Mouse (Mus musculus): ENCODE results near the gene 2810459M11Rik.

DNA sequence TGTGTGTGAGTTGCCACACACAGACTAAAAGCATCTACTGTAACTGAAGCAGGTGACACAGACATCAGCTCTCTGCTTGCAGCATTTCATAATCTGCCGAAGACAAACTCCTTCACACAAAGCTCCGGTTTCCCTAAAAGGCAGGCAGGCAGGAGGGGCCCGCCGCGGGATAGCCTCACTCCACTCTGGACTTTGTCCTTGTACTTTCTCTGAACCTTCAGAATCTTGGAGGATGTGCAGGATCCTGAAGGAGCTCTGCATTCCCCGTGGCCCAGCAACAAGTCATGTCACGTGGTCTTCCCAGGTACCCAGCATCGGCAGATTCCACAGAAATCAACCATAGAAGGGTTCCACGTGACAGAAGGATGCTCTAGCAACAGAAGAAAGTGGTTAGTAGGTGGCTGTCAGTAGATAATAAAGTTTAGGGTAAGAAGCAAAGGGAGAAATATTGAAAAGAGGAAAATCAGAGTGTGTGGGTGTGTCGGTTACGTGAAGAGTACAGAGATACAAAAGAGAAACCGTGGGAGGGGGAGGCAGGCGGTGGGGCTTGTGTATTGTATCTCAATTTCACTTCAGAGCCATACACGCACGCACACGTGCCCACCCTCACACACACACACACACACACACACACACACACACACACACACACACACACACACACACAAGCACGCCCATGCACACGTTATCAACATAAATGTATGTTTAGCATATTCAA lies 45.7 kb upstream of the 2810459M11Rik start:
- TF ChIP-seq POLR2A (IDR thresholded peaks at IDR 0.05; ENCODE audit: insufficient read depth, low read length) (no peak), CTCF (IDR thresholded peaks at IDR 0.05; ENCODE audit: low read depth, low read length) (no peak), EP300 (IDR thresholded peaks at IDR 0.05; ENCODE audit: insufficient read depth, low read depth, low read length) (no peak)

All from ES-Bruce4 (cell line).